Mouse (Mus musculus): ENCODE measurements around the gene Dnase1l3. TPM values are rescaled to one million over a fixed set of nuclear protein-coding genes. Genes with fewer than 3 reads are reported as not detected.

Dnase1l3 gene
- total RNA-seq, 2 experiments from 2014 or later: 0.19 TPM; not detected in 1

DNA sequence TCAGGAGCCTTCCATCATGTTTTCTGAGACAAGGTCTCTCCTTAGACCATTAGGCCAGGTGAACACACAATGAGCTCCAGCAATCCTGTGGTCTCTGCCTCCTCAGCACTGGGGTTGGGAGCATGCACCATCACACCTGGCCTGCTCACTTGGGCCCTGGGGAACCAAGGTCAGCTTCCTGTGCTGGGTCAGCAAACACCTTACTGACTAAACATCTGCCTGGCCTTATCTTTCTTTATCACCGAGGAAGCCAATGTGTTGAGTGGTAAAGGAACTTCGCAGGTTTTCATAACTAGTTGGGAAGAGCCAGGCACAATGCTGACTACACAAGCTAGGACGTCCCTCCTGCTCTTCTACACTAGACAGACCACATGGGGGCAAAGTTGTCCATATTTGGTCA lies 4.4 kb downstream of the Dnase1l3 start:
- no peak for ATAC-seq (replicated peaks; ENCODE audit: low FRiP score, poor library complexity, severe bottlenecking)

DNA sequence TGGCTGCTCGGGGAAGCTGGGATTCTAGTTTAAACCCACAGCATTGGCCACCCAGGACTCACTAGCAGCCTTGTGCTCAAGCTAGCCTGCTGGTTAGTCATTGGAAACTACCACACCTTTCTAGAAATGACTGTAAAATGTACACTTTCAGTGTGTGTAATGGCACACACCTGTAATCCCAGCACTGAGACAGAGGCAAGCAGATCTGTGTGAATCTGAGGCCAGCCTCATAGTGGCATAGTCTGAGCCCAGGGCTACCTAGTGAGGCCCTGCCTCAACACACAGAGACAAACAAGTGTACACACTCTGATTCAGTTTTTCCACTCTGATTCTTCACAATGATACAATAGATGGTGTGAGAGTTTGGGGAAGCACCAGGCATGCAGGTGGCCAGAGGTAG lies 5.0 kb downstream of the Dnase1l3 start:
- ATAC-seq (replicated peaks; ENCODE audit: low FRiP score, poor library complexity, severe bottlenecking): no peak

DNA sequence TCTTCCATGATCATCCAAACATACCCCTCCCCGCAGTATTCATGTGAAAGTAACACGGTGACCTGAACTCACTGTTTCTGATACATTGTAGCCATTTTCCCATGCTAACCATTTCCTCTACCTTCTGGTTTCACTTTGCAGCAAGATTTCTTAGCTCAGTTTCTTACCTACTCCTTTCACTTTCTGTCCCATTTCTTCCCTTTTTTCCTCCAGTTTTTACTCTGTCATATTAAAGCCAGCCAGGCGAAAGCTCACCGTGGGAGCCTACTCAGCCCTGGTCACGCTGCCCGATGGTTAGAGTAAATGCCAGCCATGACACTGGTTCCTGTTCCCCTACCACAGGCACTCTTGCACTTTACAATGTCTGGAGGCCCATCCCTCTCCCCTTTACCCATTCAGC lies 7.5 kb downstream of the Dnase1l3 start:
- no peak for ATAC-seq (replicated peaks; ENCODE audit: low FRiP score, poor library complexity, severe bottlenecking)

DNA sequence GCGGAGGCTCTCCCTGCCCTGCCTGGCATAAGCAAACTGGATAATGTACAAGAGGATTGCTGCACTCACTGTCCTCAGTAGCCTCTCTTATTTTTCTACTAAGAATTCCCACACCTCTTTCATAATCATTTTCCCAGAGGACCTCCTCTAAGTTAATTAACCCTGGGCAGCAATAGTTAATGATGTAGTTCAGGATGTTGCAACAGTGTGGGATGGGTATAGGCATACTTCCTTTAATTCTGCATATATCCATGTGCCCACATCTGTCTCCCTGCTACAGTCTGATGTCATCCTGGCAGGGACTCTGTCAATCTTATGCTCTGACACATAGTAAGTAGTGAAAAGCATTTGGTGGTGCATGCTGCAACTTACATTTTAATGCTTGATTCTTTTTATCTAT lies 13.1 kb downstream of the Dnase1l3 start:
- ATAC-seq (replicated peaks; ENCODE audit: low FRiP score, poor library complexity, severe bottlenecking): no peak

DNA sequence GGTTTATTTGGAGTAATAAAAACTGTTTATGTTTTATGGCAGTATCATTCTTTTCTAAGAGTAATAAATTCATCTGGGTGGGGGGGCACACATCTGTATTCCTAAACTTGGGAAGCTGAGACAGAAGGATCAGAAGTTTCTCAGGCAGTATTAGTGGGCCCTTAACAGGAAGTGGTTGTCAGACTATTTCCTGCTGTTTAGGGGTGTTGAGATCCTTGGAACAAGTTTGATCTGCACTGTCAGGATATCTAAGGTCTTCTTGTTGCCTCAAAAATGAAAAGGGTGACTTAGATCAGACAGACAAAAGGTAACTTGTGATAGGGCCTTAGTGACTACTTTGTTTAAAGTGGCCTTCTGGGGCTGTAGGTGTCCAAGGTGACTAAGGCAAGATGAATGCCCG lies 16.2 kb downstream of the Dnase1l3 start:
- no peak for ATAC-seq (replicated peaks; ENCODE audit: low FRiP score, poor library complexity, severe bottlenecking)

DNA sequence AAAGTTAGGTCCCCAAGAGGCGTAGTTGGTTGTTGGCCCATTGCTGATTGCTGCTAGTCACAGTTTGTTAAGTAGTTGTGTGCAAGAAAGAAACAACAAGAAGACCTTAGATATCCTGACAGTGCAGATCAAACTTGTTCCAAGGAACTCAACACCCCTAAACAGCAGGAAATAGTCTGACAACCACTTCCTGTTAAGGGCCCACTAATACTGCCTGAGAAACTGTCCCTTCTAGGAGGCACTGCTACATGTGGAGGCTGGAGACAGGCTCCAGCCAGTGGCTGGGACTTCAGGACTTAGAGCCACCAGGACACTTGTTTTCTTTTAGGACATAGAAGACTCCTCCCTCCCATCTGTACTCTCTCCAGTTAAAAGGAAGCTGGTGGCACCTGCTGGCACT lies 16.9 kb downstream of the Dnase1l3 start:
- ATAC-seq (replicated peaks; ENCODE audit: low FRiP score, poor library complexity, severe bottlenecking): no peak

- ATAC-seq (replicated peaks; ENCODE audit: low FRiP score, poor library complexity, severe bottlenecking): no peak
Measured at GRCm38 (mm10) chr14:7975177-7975576, 19.2 kb downstream of the Dnase1l3 start.

DNA sequence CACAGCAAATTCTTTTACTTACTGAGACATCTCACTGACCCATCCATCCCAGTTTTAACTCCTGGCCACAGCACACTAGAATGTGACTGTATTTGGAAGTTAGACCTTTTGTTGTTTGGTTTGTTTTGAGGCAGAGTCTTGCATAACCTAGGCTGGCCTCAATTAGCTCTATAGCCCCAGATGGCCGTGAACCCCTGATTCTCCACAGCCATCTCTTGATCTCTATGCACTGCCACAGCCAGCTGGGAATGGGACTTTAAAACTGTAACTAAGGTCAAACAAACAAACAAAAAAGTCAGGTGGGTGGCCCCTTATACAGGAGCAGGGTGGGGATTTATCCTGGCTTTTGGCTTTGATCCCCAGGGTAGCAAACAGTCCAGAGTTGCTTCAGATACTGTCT lies 19.7 kb downstream of the Dnase1l3 start:
- ATAC-seq (replicated peaks; ENCODE audit: low FRiP score, poor library complexity, severe bottlenecking): no peak

DNA sequence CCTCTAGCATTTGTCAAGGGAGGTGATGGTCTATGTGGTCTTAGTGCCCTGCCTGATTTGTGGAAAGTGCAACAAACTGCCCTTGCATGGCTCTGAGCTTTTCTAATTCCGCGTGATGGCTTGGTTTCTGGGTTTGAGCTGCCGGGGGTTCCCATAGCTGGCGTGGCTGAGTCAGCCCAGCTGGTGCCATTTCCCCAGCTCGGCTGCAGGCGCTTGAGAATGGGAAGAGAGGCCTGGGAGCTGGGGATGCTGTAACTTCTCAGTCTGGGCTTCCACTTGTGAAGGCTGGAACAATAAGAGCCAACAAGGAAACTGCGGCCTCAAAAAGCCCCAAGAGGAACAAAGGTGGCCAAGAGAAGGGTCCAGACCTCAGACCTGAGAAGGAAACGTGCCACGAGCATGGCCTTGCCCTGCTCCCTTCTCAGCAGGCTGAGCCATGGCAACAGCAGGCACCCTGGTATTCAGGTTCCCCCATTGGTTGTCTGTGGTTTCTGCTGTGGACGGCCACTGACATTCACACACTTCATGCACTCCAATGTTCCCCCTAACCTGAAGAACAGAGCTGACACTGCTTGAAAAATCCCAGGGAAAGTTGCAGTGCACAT lies 22.4 kb downstream of the Dnase1l3 start:
- no peak for ATAC-seq (replicated peaks; ENCODE audit: low FRiP score, poor library complexity, severe bottlenecking)

DNA sequence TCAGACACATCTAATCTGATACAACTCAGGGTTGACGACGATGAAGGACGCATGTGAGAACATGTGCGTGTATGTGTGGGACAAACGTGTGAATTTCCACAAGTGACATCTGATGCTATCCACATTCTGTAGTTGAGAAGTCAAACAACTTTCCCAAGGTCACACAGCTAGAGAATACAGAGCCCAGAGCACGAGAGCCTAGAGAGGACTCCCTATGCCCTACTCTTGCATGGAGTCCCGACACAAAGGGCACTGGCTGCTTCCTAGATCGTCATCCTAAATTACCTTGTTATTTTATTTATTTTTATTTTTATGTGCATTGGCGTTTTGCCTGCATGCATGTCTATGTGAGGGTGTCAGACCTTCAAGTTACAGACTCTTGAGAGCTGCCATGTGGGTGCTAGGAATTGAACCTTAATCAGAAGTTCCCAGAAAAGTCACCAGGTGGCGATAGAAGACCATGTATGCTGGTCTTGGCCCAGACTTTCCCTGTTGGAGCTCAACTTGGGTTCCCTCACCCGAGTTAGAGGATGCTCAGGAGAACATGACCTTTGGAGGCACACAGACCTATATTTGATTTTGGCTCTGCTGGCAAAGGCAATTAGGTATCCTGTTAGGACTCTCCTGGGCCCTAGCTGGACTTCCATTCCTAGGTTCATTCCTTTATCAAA lies 30.0 kb downstream of the Dnase1l3 start:
- ATAC-seq (replicated peaks; ENCODE audit: low FRiP score, poor library complexity, severe bottlenecking): no peak

GRCm38 (mm10) chr14:7963160-7963559 lies 31.2 kb downstream of the Dnase1l3 start:
- ATAC-seq (replicated peaks; ENCODE audit: low FRiP score, poor library complexity, severe bottlenecking): no peak

GRCm38 (mm10) chr14:7962626-7963025 lies 31.7 kb downstream of the Dnase1l3 start:
- no peak for ATAC-seq (replicated peaks; ENCODE audit: low FRiP score, poor library complexity, severe bottlenecking)

DNA sequence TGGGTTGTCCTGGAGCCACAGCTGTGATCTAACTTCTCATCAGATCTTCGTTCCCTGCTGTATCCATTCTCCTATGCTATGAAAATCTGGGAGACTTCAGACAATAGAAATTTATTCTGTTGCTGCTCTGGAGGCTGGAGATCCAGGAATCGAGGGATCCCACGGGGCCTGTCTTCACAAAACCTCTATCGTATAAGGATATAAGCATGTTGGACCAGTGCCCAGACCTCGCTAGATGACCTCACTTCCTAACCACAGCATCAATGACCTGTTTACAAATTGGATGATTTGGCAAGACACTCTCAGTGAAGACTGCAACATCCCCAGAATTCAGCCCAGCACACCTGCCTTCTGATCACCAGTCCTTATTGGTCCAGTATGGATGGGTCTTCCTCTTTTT lies 32.7 kb downstream of the Dnase1l3 start:
- no peak for ATAC-seq (replicated peaks; ENCODE audit: low FRiP score, poor library complexity, severe bottlenecking)

GRCm38 (mm10) chr14:7960616-7961015 lies 33.8 kb downstream of the Dnase1l3 start:
- no peak for ATAC-seq (replicated peaks; ENCODE audit: low FRiP score, poor library complexity, severe bottlenecking)

DNA sequence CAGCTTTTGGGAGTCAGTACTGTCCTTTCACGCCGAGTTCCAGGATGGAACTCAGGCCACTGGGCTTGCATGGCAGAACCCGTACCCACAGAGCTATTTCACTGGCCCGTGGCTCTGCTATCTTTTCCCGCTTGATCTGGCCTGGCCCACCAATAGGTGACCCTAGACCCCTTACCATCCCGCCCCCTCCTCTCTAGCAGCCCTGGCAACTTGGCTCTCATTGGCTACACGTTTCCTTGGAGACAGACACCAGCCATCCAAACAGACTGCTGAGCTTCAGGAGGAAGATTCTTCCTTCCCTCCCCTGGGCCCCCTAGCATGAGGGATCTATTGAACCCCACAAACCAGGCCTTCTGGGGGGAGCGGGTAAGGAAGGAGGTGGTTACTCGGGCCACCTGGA lies 37.3 kb downstream of the Dnase1l3 start, which contains the start of gene Gm45521:
Gene Gm45521 (plus strand): TSS at position 240 of the 400 bp plus-strand sequence.
- no peak for ATAC-seq (replicated peaks; ENCODE audit: low FRiP score, poor library complexity, severe bottlenecking)

DNA sequence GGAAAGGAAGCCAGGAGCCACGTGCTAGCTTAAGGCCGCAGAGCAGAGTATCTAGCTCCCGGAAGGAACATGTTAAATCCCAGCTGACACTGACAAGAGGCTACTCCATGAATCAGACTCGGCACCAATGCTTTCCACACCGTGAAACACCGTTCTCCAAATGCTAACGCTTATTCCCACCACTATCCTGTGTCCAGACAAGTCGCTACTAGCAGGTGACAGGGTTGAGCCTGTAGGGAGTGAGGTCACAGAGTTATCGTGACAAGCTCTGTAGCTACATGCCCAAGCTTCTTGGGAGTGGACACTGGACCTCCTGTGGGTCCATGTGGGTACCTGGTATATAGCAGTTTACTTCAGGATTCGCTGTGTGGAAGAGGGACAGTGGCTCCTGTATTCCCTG lies 37.9 kb downstream of the Dnase1l3 start:
- ATAC-seq (replicated peaks; ENCODE audit: low FRiP score, poor library complexity, severe bottlenecking): no peak

GRCm38 (mm10) chr14:7954071-7954471 lies 40.3 kb downstream of the Dnase1l3 start:
- no peak for ATAC-seq (replicated peaks; ENCODE audit: low FRiP score, poor library complexity, severe bottlenecking)

- no peak for ATAC-seq (replicated peaks; ENCODE audit: low FRiP score, poor library complexity, severe bottlenecking)
Measured at GRCm38 (mm10) chr14:7952610-7953254, 41.6 kb downstream of the Dnase1l3 start.

DNA sequence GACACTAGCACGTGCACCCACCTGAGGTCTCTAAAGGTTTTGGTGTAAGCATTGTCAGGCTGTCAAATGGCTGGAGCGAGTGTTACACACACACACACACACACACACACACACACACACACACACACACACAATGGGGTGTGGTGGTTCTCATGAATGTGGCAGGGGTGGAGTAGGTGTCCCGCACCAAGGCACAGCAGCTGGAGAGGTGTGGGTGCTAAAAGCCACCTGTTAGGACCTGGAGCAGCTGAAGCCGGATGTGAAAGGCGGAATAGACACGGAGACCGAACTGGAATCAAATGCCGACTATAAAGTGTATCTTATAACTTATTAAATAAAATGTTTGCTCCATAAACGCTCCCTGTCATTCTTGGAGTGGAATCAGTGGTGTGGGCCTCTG lies 43.1 kb downstream of the Dnase1l3 start:
- ATAC-seq (replicated peaks; ENCODE audit: low FRiP score, poor library complexity, severe bottlenecking): no peak

- no peak for ATAC-seq (replicated peaks; ENCODE audit: low FRiP score, poor library complexity, severe bottlenecking)
Measured at GRCm38 (mm10) chr14:7945261-7945660, 49.1 kb downstream of the Dnase1l3 start.

DNA sequence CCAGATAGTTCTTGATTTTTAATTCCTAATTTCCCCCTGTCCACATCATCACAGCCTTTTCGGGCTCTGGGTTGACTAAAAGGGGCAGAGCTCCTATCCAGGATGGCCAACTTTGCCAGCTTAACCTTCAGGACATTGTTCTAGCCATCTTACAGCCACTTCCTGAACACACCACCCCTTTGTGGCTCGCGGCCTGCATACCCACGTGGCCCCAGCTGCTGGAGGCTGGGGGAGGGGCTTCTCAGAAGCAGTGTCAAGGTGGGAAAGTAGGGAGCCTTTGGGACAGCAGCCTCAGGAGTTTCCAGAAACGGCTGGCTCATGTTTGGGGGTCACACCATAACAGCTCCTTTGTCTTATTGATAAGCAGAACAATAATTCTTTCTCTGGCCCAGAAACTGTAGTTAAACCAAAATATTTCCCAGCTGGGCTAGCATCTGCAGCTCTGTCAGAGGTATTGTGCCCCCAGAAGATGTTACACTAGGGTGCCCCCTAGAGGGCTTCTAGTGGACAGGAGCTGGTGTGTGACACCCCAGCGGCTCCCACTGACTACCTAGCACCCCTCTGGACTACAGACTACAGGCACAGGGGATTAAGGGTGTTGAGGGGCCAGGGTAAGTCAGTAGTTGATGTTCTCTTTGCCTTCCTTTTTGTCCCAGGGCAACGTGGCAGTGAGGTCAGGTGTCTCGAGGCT lies 49.9 kb downstream of the Dnase1l3 start:
- ATAC-seq (replicated peaks; ENCODE audit: low FRiP score, poor library complexity, severe bottlenecking): no peak
